Mouse (Mus musculus) stomach, embryonic 15.5 days (tissue): Measurements from ENCODE around the gene Per3. TPM values are rescaled to one million over a fixed set of nuclear protein-coding genes. Genes with fewer than 3 reads are reported as not detected.

Experiments
- ATAC-seq: fragments of 200-750 bp; cut with Nextera tagmentation; 2 replicates; pipeline ENCODE4 v1.8.0; 2017; ENCODE audit warnings: low read depth, moderate number of reproducible peaks, moderate TSS enrichment; ENCODE audit not compliant: insufficient read depth, low FRiP score
- H3K27ac ChIP-seq: fragments of 300-500 bp; sonication (generic); 2 replicates; pipeline ENCODE4 v1.5.1; 2015; ENCODE audit warnings: mild to moderate bottlenecking, inconsistent platforms
- H3K27me3 ChIP-seq: fragments of 300-500 bp; sonication (generic); replicated peaks from 2 replicates; pipeline ENCODE4 v1.6.1; 2015; ENCODE audit warnings: inconsistent platforms
- H3K36me3 ChIP-seq: fragments of 300-500 bp; sonication (generic); 2 replicates; pipeline ENCODE4 v1.6.1; 2015; ENCODE audit warnings: inconsistent platforms
- H3K4me1 ChIP-seq: fragments of 300-500 bp; sonication (generic); 2 replicates; pipeline ENCODE4 v1.6.1; 2015; ENCODE audit warnings: inconsistent platforms
- H3K4me2 ChIP-seq: fragments of 300-500 bp; sonication (generic); 2 replicates; pipeline ENCODE4 v1.6.1; 2015; ENCODE audit warnings: mild to moderate bottlenecking, inconsistent platforms
- H3K4me3 ChIP-seq: fragments of 300-500 bp; sonication (generic); replicated peaks from 2 replicates; pipeline ENCODE4 v1.5.1; 2015; ENCODE audit warnings: inconsistent platforms
- H3K9ac ChIP-seq: fragments of 300-500 bp; sonication (generic); 2 replicates; pipeline ENCODE4 v1.6.1; 2015; ENCODE audit warnings: inconsistent platforms
- H3K9me3 ChIP-seq: fragments of 300-500 bp; sonication (generic); 2 replicates; pipeline ENCODE4 v1.6.1; 2016; ENCODE audit warnings: inconsistent platforms
- WGBS: fragments of 180-500 bp; shearing (Covaris S2); methylation state at CpG from one replicate; pipeline ENCODE4 v1.1.7; 2015; 5-methylcytosine and 5-hydroxymethylcytosine counted together
- polyA plus RNA-seq: library from polyadenylated mRNA; unstranded; fragments of >200 nt; fragmentation: Nextera tagmentation; extraction: Ambion mirVana; gene quantifications from 2 replicates; pipeline ENCODE4 v1.2.1, GENCODE M21; 2015

The Per3 gene
- 5.6 and 5.7 TPM in 2 replicates for polyA plus RNA-seq

GRCm38 (mm10) chr4:151044037-151044943 lies at the start of gene Per3:
TSS of gene Per3 (minus strand) at chr4:151044665.
- Histone ChIP-seq H3K4me1 (peaks cover 7% of the 10 kb centered on the region; the same call in 1 of the 2 replicates), H3K4me3 (peak within 1 kb of the TSS; percentile 57), H3K36me3 (peaks cover under 1% of the 10 kb centered on the region; the same call in 1 of the 2 replicates), H3K27ac (no peak within 1 kb of the TSS), H3K27me3 (no peaks in the 10 kb centered on the region), H3K9ac (peak within 1 kb of the TSS; percentile 52), H3K4me2 (peak within 1 kb of the TSS; percentile 97), H3K9me3 (no peaks in the 10 kb centered on the region)
- ATAC-seq = peak; percentile 98
- WGBS = under 1% methylated on average over 78 of the region's 79 CpGs

- H3K9ac ChIP-seq = no peak within 1 kb of the TSS
- H3K4me1 ChIP-seq = no peaks in the 10 kb centered on the region
- H3K4me3 ChIP-seq = no peak within 1 kb of the TSS
- no peak within 1 kb of the TSS for H3K27ac ChIP-seq
- WGBS = 93% methylated on average over 7 of the region's 7 CpGs
- H3K36me3 ChIP-seq = no peaks in the 10 kb centered on the region
- no peak within 1 kb of the TSS for H3K4me2 ChIP-seq
- no peak for ATAC-seq
- no peaks in the 10 kb centered on the region for H3K27me3 ChIP-seq
- no peaks in the 10 kb centered on the region for H3K9me3 ChIP-seq
Observed at GRCm38 (mm10) chr4:151089270-151089669, 44.8 kb upstream of the Per3 start, which contains the start of gene Gm13090. TSS of gene Gm13090 (plus strand) at chr4:151089570.

- Histone ChIP-seq H3K4me3 (no peak overlapping the region), H3K27me3 (no peaks in the 10 kb centered on the region), H3K9ac (no peak overlapping the region), H3K4me1 (no peaks in the 10 kb centered on the region), H3K27ac (no peak overlapping the region), H3K9me3 (no peaks in the 10 kb centered on the region), H3K4me2 (no peak overlapping the region), H3K36me3 (no peaks in the 10 kb centered on the region)
- no peak for ATAC-seq
- 90% methylated on average over 14 of the region's 14 CpGs for WGBS
Observed at GRCm38 (mm10) chr4:151088819-151089218, 44.4 kb upstream of the Per3 start.

- Histone ChIP-seq H3K4me2 (no peak overlapping the region), H3K27ac (no peak overlapping the region), H3K36me3 (no peaks in the 10 kb centered on the region), H3K4me3 (no peak overlapping the region), H3K4me1 (no peaks in the 10 kb centered on the region), H3K27me3 (no peaks in the 10 kb centered on the region), H3K9me3 (no peaks in the 10 kb centered on the region), H3K9ac (no peak overlapping the region)
- 96% methylated on average over 1 of the region's 1 CpGs for WGBS
- ATAC-seq = no peak
Observed at GRCm38 (mm10) chr4:151087358-151087757, 42.9 kb upstream of the Per3 start.

GRCm38 (mm10) chr4:151083027-151083426 lies 38.6 kb upstream of the Per3 start:
- Histone ChIP-seq H3K27me3 (no peaks in the 10 kb centered on the region), H3K27ac (no peak overlapping the region), H3K4me1 (no peaks in the 10 kb centered on the region), H3K4me3 (no peak overlapping the region), H3K4me2 (no peak overlapping the region), H3K9me3 (no peaks in the 10 kb centered on the region), H3K36me3 (no peaks in the 10 kb centered on the region), H3K9ac (no peak overlapping the region)
- WGBS = 73% methylated on average over 5 of the region's 5 CpGs
- no peak for ATAC-seq

GRCm38 (mm10) chr4:151081977-151082376 lies 37.5 kb upstream of the Per3 start:
- Histone ChIP-seq H3K36me3 (no peaks in the 10 kb centered on the region), H3K4me1 (no peaks in the 10 kb centered on the region), H3K4me2 (no peak overlapping the region), H3K27me3 (no peaks in the 10 kb centered on the region), H3K9ac (no peak overlapping the region), H3K27ac (no peak overlapping the region), H3K4me3 (no peak overlapping the region), H3K9me3 (no peaks in the 10 kb centered on the region)
- no peak for ATAC-seq
- 89% methylated on average over 13 of the region's 13 CpGs for WGBS

GRCm38 (mm10) chr4:151081355-151081754 lies 36.9 kb upstream of the Per3 start:
- Histone ChIP-seq H3K9ac (no peak overlapping the region), H3K9me3 (no peaks in the 10 kb centered on the region), H3K4me1 (no peaks in the 10 kb centered on the region), H3K4me2 (no peak overlapping the region), H3K27me3 (no peaks in the 10 kb centered on the region), H3K27ac (no peak overlapping the region), H3K36me3 (no peaks in the 10 kb centered on the region), H3K4me3 (no peak overlapping the region)
- ATAC-seq = no peak
- 86% methylated on average over 2 of the region's 2 CpGs for WGBS

- ATAC-seq = no peak
- Histone ChIP-seq H3K27ac (no peak overlapping the region), H3K9me3 (no peaks in the 10 kb centered on the region), H3K4me2 (no peak overlapping the region), H3K27me3 (no peaks in the 10 kb centered on the region), H3K9ac (no peak overlapping the region), H3K4me3 (no peak overlapping the region), H3K36me3 (no peaks in the 10 kb centered on the region), H3K4me1 (no peaks in the 10 kb centered on the region)
- WGBS = 90% methylated on average over 15 of the region's 15 CpGs
Observed at GRCm38 (mm10) chr4:151074817-151075216, 30.4 kb upstream of the Per3 start.

- H3K27me3 ChIP-seq = no peaks in the 10 kb centered on the region
- WGBS = 50% methylated on average over 13 of the region's 13 CpGs
- no peak overlapping the region for H3K4me2 ChIP-seq
- no peaks in the 10 kb centered on the region for H3K4me1 ChIP-seq
- ATAC-seq = 0 out of 2 replicates have a peak, but pooled peaks have one; percentile 63
- H3K36me3 ChIP-seq = no peaks in the 10 kb centered on the region
- no peaks in the 10 kb centered on the region for H3K9me3 ChIP-seq
- H3K27ac ChIP-seq = no peak overlapping the region
- no peak overlapping the region for H3K4me3 ChIP-seq
- H3K9ac ChIP-seq = no peak overlapping the region
Observed at GRCm38 (mm10) chr4:151073108-151073744, 28.8 kb upstream of the Per3 start.

GRCm38 (mm10) chr4:151070962-151071361 lies 26.5 kb upstream of the Per3 start:
- no peak overlapping the region for H3K27ac ChIP-seq
- WGBS = 75% methylated on average over 7 of the region's 7 CpGs
- H3K9me3 ChIP-seq = no peaks in the 10 kb centered on the region
- no peak overlapping the region for H3K4me3 ChIP-seq
- H3K27me3 ChIP-seq = no peaks in the 10 kb centered on the region
- no peaks in the 10 kb centered on the region for H3K36me3 ChIP-seq
- H3K9ac ChIP-seq = no peak overlapping the region
- no peak overlapping the region for H3K4me2 ChIP-seq
- no peak for ATAC-seq
- H3K4me1 ChIP-seq = no peaks in the 10 kb centered on the region

GRCm38 (mm10) chr4:151068751-151069150 lies 24.3 kb upstream of the Per3 start:
- ATAC-seq = no peak
- Histone ChIP-seq H3K4me2 (no peak overlapping the region), H3K4me3 (no peak overlapping the region), H3K27ac (no peak overlapping the region), H3K27me3 (no peaks in the 10 kb centered on the region), H3K36me3 (no peaks in the 10 kb centered on the region), H3K9me3 (no peaks in the 10 kb centered on the region), H3K4me1 (no peaks in the 10 kb centered on the region), H3K9ac (no peak overlapping the region)
- 62% methylated on average over 4 of the region's 4 CpGs for WGBS

- Histone ChIP-seq H3K27ac (no peak overlapping the region), H3K4me2 (no peak overlapping the region), H3K27me3 (no peaks in the 10 kb centered on the region), H3K36me3 (no peaks in the 10 kb centered on the region), H3K4me3 (no peak overlapping the region), H3K9me3 (no peaks in the 10 kb centered on the region), H3K4me1 (peaks cover 6% of the 10 kb centered on the region), H3K9ac (no peak overlapping the region)
- no peak for ATAC-seq
- WGBS = 94% methylated on average over 4 of the region's 4 CpGs
Observed at GRCm38 (mm10) chr4:151059566-151059965, 15.1 kb upstream of the Per3 start.
